Mouse (Mus musculus): ENCODE results near the gene Fkbp4. TPM values are rescaled to one million over a fixed set of nuclear protein-coding genes. Genes with fewer than 3 reads are reported as not detected.

Gene Fkbp4
- polyA plus RNA-seq, 1 experiment from 2014 or later = 450 TPM

DNA sequence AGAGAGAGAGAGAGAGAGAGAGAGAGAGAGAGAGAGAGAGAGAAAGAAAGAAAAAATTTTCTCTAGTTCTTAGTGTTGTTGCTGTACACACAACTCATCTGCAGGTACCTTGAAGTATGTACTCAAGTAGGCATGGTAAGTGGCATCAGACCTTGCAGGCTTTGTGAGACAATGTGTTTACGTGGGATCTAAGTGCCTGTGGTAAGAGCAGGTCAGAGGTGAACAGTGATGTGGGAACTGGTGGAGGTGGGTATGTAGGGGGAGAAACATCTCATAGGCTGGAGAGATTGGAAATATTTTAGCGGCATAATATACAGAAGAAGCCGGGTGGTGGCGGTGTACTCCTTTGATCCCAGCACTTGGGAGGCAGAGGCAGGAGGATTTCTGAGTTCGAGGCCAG is 10.9 kb downstream of the Fkbp4 start:
- TF ChIP-seq CTCF (IDR thresholded peaks at IDR 0.05; ENCODE audit: low read depth) = no peak
- Histone ChIP-seq H3K36me3 (ENCODE audit: insufficient read depth) (peaks cover 42% of the 10 kb centered on the region), H3K27ac (ENCODE audit: low read depth) (no peak overlapping the region), H3K4me1 (ENCODE audit: insufficient read depth) (0 out of 2 replicates have a peak, but pooled peaks cover 5% of the 10 kb centered on the region), H3K9ac (no peak overlapping the region), H3K4me2 (no peak overlapping the region), H3K4me3 (ENCODE audit: low read depth, low read length) (no peak overlapping the region), H3K9me3 (ENCODE audit: low read depth, low read length) (no peaks in the 10 kb centered on the region), H3K27me3 (ENCODE audit: insufficient read depth, low read length) (no peaks in the 10 kb centered on the region)
- ATAC-seq (ENCODE audit: insufficient read depth) = no peak
- no peak for DNase-seq
- WGBS = 80% methylated on average over 5 of the region's 5 CpGs

DNA sequence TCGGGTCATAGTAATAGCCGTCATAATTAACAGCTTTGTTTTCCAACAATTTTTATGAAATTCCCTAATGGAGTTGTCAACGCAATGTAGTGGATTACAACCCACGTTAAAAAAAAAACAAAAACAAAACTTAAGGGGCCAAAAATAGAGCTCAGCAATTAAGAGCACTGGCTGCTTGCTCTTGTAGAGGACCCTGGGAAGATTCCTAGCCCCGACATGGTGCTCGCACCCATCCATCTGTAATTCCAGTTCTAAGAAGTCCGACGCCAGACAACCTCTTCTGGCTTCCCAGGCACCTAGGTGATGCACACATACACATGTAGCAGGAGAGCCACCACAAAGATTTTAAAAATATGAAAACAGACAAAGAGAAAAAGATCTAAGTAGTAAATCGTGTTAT is 13.4 kb downstream of the Fkbp4 start:
- 0 out of 2 replicates have a peak, but pooled peaks cover 5% of the 10 kb centered on the region for H3K4me1 ChIP-seq (ENCODE audit: insufficient read depth)
- TF ChIP-seq CTCF (IDR thresholded peaks at IDR 0.05; ENCODE audit: low read depth) = no peak
- peak; percentile 20 for DNase-seq
- H3K9me3 ChIP-seq (ENCODE audit: low read depth, low read length) = no peaks in the 10 kb centered on the region
- peak overlapping the region; percentile 76 for H3K9ac ChIP-seq
- H3K27me3 ChIP-seq (ENCODE audit: insufficient read depth, low read length) = no peaks in the 10 kb centered on the region
- peak overlapping the region; percentile 88 for H3K4me2 ChIP-seq
- peak overlapping the region; percentile 96 for H3K27ac ChIP-seq (ENCODE audit: low read depth)
- no peak; the same call in 1 of the 2 replicates for ATAC-seq (ENCODE audit: insufficient read depth)
- peaks cover 21% of the 10 kb centered on the region for H3K36me3 ChIP-seq (ENCODE audit: insufficient read depth)
- peak overlapping the region; percentile 64 for H3K4me3 ChIP-seq (ENCODE audit: low read depth, low read length)
- WGBS = 17% methylated on average over 9 of the region's 9 CpGs

DNA sequence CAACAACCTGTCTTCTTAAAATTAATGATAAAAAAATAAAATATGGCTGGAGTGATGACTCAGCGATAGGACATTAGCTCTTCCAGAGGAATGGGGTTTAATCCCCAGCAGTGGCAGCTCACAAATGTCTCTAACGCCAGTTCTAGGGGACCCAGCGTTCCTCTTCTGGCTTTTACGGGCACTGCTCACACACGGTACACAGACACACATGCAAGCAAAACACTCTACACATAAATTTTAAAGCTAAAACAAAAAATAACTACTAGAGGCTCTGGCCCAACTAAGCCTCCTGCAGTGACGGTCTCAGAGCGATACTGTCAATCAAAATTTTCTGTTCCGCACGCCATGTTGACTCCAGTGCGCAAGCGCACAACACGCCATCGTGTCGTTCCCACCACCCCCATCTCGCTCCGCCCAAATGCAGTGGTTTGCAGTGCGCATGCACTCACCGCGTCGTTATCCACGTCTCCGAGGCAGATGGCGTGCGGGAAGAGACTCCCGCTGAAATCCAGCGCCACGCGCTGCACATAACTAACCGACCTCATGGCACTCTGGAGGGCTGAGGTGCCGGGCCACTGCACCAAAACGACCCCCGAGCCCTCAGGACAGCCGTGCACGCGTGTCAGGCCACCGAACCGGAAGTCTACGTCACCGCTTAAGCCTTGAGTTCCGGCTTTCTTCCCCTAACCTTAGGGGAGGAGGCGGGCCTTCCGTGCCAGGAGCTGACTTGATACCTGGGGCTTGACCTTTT is 14.0 kb downstream of the Fkbp4 start, which contains the start of gene Itfg2:
Gene Itfg2, minus strand, starts transcription at position 663 of the 751 bp plus-strand sequence.
- WGBS = under 1% methylated on average over 42 of the region's 42 CpGs
- ATAC-seq (ENCODE audit: insufficient read depth) = peak; percentile 94
- H3K27ac ChIP-seq (ENCODE audit: low read depth) = peak within 1 kb of the TSS; percentile 96

DNA sequence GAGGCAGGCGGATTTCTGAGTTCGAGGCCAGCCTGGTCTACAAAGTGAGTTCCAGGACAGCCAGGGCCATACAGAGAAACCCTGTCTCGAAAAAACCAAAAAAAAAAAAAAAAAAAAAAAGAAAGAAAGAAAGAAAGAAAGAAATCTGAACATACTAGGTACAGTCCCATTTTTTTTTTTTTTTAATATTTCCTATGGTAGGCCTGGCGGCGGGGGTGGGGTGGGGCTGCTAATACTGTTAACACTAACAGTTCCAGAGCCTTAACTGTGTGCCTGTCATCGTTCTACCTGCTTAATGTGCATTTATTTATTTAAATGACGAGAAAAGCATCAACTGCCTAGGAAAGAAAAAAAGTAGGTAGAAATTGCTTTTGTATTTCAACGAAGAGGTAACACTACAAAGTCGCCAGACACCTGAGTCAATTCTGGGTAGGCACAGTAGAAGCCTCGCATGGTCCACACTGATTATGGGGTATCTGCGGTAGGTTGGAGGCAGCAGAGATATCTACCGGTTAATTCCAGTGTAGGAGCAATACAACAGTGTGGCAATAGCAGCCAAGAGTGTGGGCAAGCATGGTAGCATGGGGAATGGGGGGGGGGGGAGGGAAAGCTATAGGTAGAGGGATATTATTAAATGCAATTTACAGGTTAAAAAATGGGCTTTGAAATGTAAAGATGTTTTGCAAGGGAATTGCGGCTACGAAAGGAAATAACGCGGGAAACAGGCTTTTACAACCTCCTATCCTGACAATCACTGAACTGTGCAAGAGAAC is 14.8 kb downstream of the Fkbp4 start:
- peak; percentile 23 for DNase-seq
- WGBS = 36% methylated on average over 15 of the region's 16 CpGs
- TF ChIP-seq CTCF (IDR thresholded peaks at IDR 0.05; ENCODE audit: low read depth) = no peak
- H3K4me1 ChIP-seq (ENCODE audit: insufficient read depth) = 0 out of 2 replicates have a peak, but pooled peaks cover 5% of the 10 kb centered on the region
- H3K27me3 ChIP-seq (ENCODE audit: insufficient read depth, low read length) = no peaks in the 10 kb centered on the region
- peak overlapping the region; percentile 96 for H3K27ac ChIP-seq (ENCODE audit: low read depth)
- peaks cover 9% of the 10 kb centered on the region; the same call in 1 of the 2 replicates for H3K36me3 ChIP-seq (ENCODE audit: insufficient read depth)
- H3K4me3 ChIP-seq (ENCODE audit: low read depth, low read length) = peak overlapping the region; percentile 64
- peak overlapping the region; percentile 88 for H3K4me2 ChIP-seq
- ATAC-seq (ENCODE audit: insufficient read depth) = peak; percentile 48; the same call in 1 of the 2 replicates
- H3K9ac ChIP-seq = peak overlapping the region; percentile 76
- no peaks in the 10 kb centered on the region for H3K9me3 ChIP-seq (ENCODE audit: low read depth, low read length)

More for the DNA sequence above, 14.0 kb downstream of the Fkbp4 start, which contains the start of gene Itfg2:
- H3K27me3 ChIP-seq (ENCODE audit: insufficient read depth, low read length) = no peaks in the 10 kb centered on the region
- peak; percentile 99 for DNase-seq
- TF ChIP-seq CTCF (IDR thresholded peaks at IDR 0.05; ENCODE audit: low read depth) = no peak
- H3K9me3 ChIP-seq (ENCODE audit: low read depth, low read length) = no peaks in the 10 kb centered on the region
- peak within 1 kb of the TSS; percentile 64 for H3K4me3 ChIP-seq (ENCODE audit: low read depth, low read length)
- H3K9ac ChIP-seq = peak within 1 kb of the TSS; percentile 76
- H3K4me1 ChIP-seq (ENCODE audit: insufficient read depth) = 0 out of 2 replicates have a peak, but pooled peaks cover 5% of the 10 kb centered on the region
- peaks cover 16% of the 10 kb centered on the region; the same call in 1 of the 2 replicates for H3K36me3 ChIP-seq (ENCODE audit: insufficient read depth)
- H3K4me2 ChIP-seq = peak within 1 kb of the TSS; percentile 88

DNA sequence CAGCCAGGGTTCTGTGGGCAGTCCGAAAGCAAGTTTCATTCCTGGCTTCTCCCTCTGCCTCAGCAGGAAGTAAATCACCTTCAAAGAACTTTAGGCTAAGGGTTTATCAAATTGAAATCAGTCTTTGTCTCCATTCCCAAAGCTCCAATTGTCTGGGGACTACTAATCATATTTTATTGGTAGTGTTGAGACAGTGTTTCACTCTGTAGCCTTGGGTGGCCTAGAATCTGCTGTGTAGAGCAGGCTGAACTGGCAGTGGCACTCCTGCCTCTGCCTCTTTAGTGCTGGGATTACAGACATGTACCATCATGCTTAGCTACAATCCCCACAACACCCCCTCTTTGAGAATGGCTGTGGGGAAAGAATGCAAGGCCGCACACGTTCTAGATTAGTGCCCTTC is 17.0 kb downstream of the Fkbp4 start:
- no peak overlapping the region for H3K4me3 ChIP-seq (ENCODE audit: low read depth, low read length)
- H3K4me1 ChIP-seq (ENCODE audit: insufficient read depth) = 0 out of 2 replicates have a peak, but pooled peaks cover 5% of the 10 kb centered on the region
- H3K4me2 ChIP-seq = no peak overlapping the region
- no peaks in the 10 kb centered on the region for H3K9me3 ChIP-seq (ENCODE audit: low read depth, low read length)
- no peak overlapping the region for H3K27ac ChIP-seq (ENCODE audit: low read depth)
- 85% methylated on average over 3 of the region's 3 CpGs for WGBS
- H3K9ac ChIP-seq = no peak overlapping the region
- TF ChIP-seq CTCF (IDR thresholded peaks at IDR 0.05; ENCODE audit: low read depth) = no peak
- H3K27me3 ChIP-seq (ENCODE audit: insufficient read depth, low read length) = no peaks in the 10 kb centered on the region
- DNase-seq (no peak), ATAC-seq (ENCODE audit: insufficient read depth) (no peak)
- H3K36me3 ChIP-seq (ENCODE audit: insufficient read depth) = 0 out of 2 replicates have a peak, but pooled peaks cover 2% of the 10 kb centered on the region

GRCm38 (mm10) chr6:128421036-128421435 is 17.4 kb downstream of the Fkbp4 start:
- no peak for ATAC-seq (ENCODE audit: insufficient read depth)

More at GRCm38 (mm10) chr6:128421036-128421435, 17.4 kb downstream of the Fkbp4 start:
- no peak for DNase-seq
- Histone ChIP-seq H3K27me3 (ENCODE audit: insufficient read depth, low read length) (no peaks in the 10 kb centered on the region), H3K4me1 (ENCODE audit: insufficient read depth) (0 out of 2 replicates have a peak, but pooled peaks cover 5% of the 10 kb centered on the region), H3K27ac (ENCODE audit: low read depth) (no peak overlapping the region), H3K36me3 (ENCODE audit: insufficient read depth) (0 out of 2 replicates have a peak, but pooled peaks cover 2% of the 10 kb centered on the region), H3K4me3 (ENCODE audit: low read depth, low read length) (no peak overlapping the region), H3K9me3 (ENCODE audit: low read depth, low read length) (no peaks in the 10 kb centered on the region), H3K4me2 (no peak overlapping the region), H3K9ac (no peak overlapping the region)
- 99% methylated on average over 2 of the region's 2 CpGs for WGBS
- TF ChIP-seq CTCF (IDR thresholded peaks at IDR 0.05; ENCODE audit: low read depth) = no peak

Data from lung, embryonic 14.5 days (tissue).